Comparison of ENCODE assay signal across 11 mouse cellular contexts in the genomic region with DNA sequence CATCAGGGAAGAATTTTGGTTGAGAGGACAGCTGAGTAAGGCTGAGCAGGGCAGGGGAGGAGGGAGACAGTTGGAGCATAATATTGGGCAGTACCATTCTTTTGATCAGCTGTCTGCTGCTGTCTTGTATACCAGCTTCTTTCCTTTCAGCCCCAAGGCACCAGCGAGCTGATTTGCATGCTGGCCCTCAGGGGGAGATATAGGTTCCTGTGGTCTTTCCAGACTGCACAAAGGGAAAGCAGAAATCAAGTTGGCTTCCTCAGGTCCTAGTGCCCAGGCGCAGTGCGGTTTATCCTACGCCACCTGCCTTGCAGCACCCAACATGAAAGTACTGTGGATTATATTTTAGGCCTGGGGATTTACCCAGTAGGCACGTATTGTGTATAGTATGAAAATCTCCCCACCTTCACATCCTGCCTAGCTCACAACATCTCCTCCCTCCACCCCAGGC. TPM values are rescaled to one million over a fixed set of nuclear protein-coding genes. Genes with fewer than 3 reads are reported as not detected.
DNase-seq lines count a peak whose midpoint lies in the region; ATAC-seq lines count a peak whose summit lies in the region.
"Had no signal": no experiment of that assay in that cellular context is flagged by ENCODE, and none has a peak within 500 bp of the region (broad histone marks: within the 10 kb centered on the region; RNA-seq: fewer than 3 reads in every experiment).

No protein-coding gene starts in this region.

- peak; percentile 13 to 40 for DNase-seq in lung, postnatal 4 days
- DNase-seq in lung, postnatal 10 days, result no peak
- DNase-seq in natural killer cell, adult 2 months (ENCODE audit: low spot score in 2 of 2), result peak; percentile 67 to 82
- peak; percentile 69 for DNase-seq in thymus, postnatal 25 days
- no peak for DNase-seq in ovary, postnatal 14 days (ENCODE audit: low spot score)
- DNase-seq in adipocyte (ENCODE audit: low spot score), result no peak
- DNase-seq in kidney, adult 8-10 months, result no peak
- DNase-seq: cerebellum, postnatal 25 days had no signal

- ATAC-seq in common myeloid progenitor, adult 5-6 weeks (replicated peaks; ENCODE audit: low read depth, poor library complexity, severe bottlenecking), result peak; percentile 79

RNA-seq across cellular contexts. Expression of a gene that starts 2.6 kb away (rescaled TPM):
- total RNA-seq in common myeloid progenitor, adult 5-6 weeks (2017), result not detected in 2 replicates
- total RNA-seq: ES-E14; layer of hippocampus, adult 8-10 months had no signal

RNA-seq across cellular contexts. Expression of a gene that starts 9.6 kb away (rescaled TPM):
- 0.87 and 1.1 TPM in 2 replicates for total RNA-seq in common myeloid progenitor, adult 5-6 weeks (2017)
- total RNA-seq: ES-E14 had no signal

RNA-seq across cellular contexts. Expression of a gene that starts 37.8 kb away (rescaled TPM):
- 38.7 and 45.2 TPM in 2 replicates for total RNA-seq in common myeloid progenitor, adult 5-6 weeks (2017)

RNA-seq across cellular contexts. Expression of a gene that starts 55.8 kb away (rescaled TPM):
- 1.2 and 4.4 TPM in 2 replicates for total RNA-seq in common myeloid progenitor, adult 5-6 weeks (2017)
- total RNA-seq: ES-E14 had no signal

Comparison
In these comparisons a context has a peak if more than half of its experiments do, and no peak if none do; other contexts are left out.
1. DNase-seq: peak in lung, postnatal 4 days (2 of 2), natural killer cell, adult 2 months (2 of 2) and thymus, postnatal 25 days (single experiment); none in lung, postnatal 10 days (single experiment), ovary, postnatal 14 days (single experiment), adipocyte (single experiment) and kidney, adult 8-10 months (0 of 2).